Mouse (Mus musculus) lung, adult 2 months (tissue): ENCODE results near the gene Eral1. TPM values are rescaled to one million over a fixed set of nuclear protein-coding genes. Genes with fewer than 3 reads are reported as not detected.

ENCODE experiments used
- DNase-seq: peaks from one replicate; pipeline ENCODE4 v3.0.0; 2022
- H3K4me1 ChIP-seq: fragments of 200-500 bp; 2 replicates; pipeline ENCODE4 v1.6.1; 2011; ENCODE audit warnings: low read length; ENCODE audit not compliant: control insufficient read depth, insufficient read depth
- H3K4me3 ChIP-seq: fragments of 200-500 bp; replicated peaks from 2 replicates; pipeline ENCODE3; 2011; ENCODE audit warnings: low read depth, mild to moderate bottlenecking, control low read depth, low read length; ENCODE audit errors: extremely low read depth
- CTCF ChIP-seq: fragments of 200-500 bp; IDR thresholded peaks from 2 replicates; pipeline ENCODE4 v1.5.1; 2011; ENCODE audit warnings: mild to moderate bottlenecking, low read length, control low read depth; ENCODE audit not compliant: insufficient read depth
- POLR2A ChIP-seq: fragments of 200-500 bp; IDR thresholded peaks from 2 replicates; pipeline ENCODE4 v1.6.1; 2011; ENCODE audit warnings: low read depth, mild to moderate bottlenecking, control low read depth, low read length, borderline replicate concordance; ENCODE audit errors: extremely low read depth
- WGBS: fragments of 180-500 bp; shearing (Covaris S2); methylation state at CpG from one replicate; pipeline ENCODE4 v1.1.7; 2018; 5-methylcytosine and 5-hydroxymethylcytosine counted together
- polyA plus RNA-seq: library from polyadenylated mRNA; depleted of rRNA; stranded (reverse); fragments of >200 nt; gene quantifications from 2 replicates; pipeline ENCODE4 v1.2.3, GENCODE M21; 2012; rRNA removed

Eral1 gene
- 23.9 and 27.8 TPM in 2 replicates for polyA plus RNA-seq

- under 1% methylated on average over 42 of the region's 42 CpGs for WGBS
- peak; percentile 77 for DNase-seq
- peak within 1 kb of the TSS; percentile 97 for H3K4me3 ChIP-seq
- TF ChIP-seq CTCF (no peak), POLR2A (peak; percentile 92)
- peaks cover 3% of the 10 kb centered on the region for H3K4me1 ChIP-seq
These were observed at the start of gene Eral1 for GRCm38 (mm10) chr11:78079961-78080921. Gene Eral1, minus strand, starts transcription at chr11:78080383.

GRCm38 (mm10) chr11:78129458-78129857 is 49.3 kb upstream of the Eral1 start:
- peaks cover 14% of the 10 kb centered on the region for H3K4me1 ChIP-seq
- WGBS, result 70% methylated on average over 8 of the region's 8 CpGs
- no peak overlapping the region for H3K4me3 ChIP-seq
- DNase-seq, result no peak
- TF ChIP-seq CTCF, result no peak
- no peak for TF ChIP-seq POLR2A

- no peak for TF ChIP-seq CTCF
- WGBS, result 63% methylated on average over 4 of the region's 4 CpGs
- no peak for DNase-seq
- H3K4me3 ChIP-seq, result no peak overlapping the region
- H3K4me1 ChIP-seq, result peaks cover 26% of the 10 kb centered on the region
These were observed 46.6 kb upstream of the Eral1 start for GRCm38 (mm10) chr11:78126739-78127138.

- TF ChIP-seq CTCF (no peak), POLR2A (no peak)
- Histone ChIP-seq H3K4me1 (peaks cover 33% of the 10 kb centered on the region), H3K4me3 (no peak overlapping the region)
- no peak for DNase-seq
- WGBS, result 28% methylated on average over 6 of the region's 6 CpGs
These were observed 45.5 kb upstream of the Eral1 start for GRCm38 (mm10) chr11:78125691-78126090.

GRCm38 (mm10) chr11:78123782-78124181 is 43.6 kb upstream of the Eral1 start:
- Histone ChIP-seq H3K4me1 (peaks cover 33% of the 10 kb centered on the region), H3K4me3 (no peak overlapping the region)
- TF ChIP-seq CTCF, result no peak
- no peak for TF ChIP-seq POLR2A
- DNase-seq, result no peak

GRCm38 (mm10) chr11:78122815-78123214 is 42.6 kb upstream of the Eral1 start:
- H3K4me1 ChIP-seq, result peaks cover 33% of the 10 kb centered on the region
- DNase-seq, result no peak
- 58% methylated on average over 4 of the region's 4 CpGs for WGBS
- no peak overlapping the region for H3K4me3 ChIP-seq
- no peak for TF ChIP-seq POLR2A
- no peak for TF ChIP-seq CTCF

GRCm38 (mm10) chr11:78121176-78121575 is 41.0 kb upstream of the Eral1 start:
- peaks cover 26% of the 10 kb centered on the region for H3K4me1 ChIP-seq
- DNase-seq, result no peak
- TF ChIP-seq CTCF, result no peak
- WGBS, result 36% methylated on average over 5 of the region's 5 CpGs
- no peak overlapping the region for H3K4me3 ChIP-seq

GRCm38 (mm10) chr11:78119898-78120297 is 39.7 kb upstream of the Eral1 start:
- peaks cover 21% of the 10 kb centered on the region for H3K4me1 ChIP-seq
- WGBS, result 66% methylated on average over 8 of the region's 8 CpGs
- TF ChIP-seq CTCF, result no peak
- no peak for TF ChIP-seq POLR2A

GRCm38 (mm10) chr11:78118467-78118866 is 38.3 kb upstream of the Eral1 start:
- peaks cover 19% of the 10 kb centered on the region for H3K4me1 ChIP-seq
- no peak overlapping the region for H3K4me3 ChIP-seq
- no peak for DNase-seq
- no peak for TF ChIP-seq POLR2A
- TF ChIP-seq CTCF, result no peak

More at GRCm38 (mm10) chr11:78119898-78120297, 39.7 kb upstream of the Eral1 start:
- DNase-seq, result no peak
- H3K4me3 ChIP-seq, result no peak overlapping the region

GRCm38 (mm10) chr11:78116146-78116410 is 35.9 kb upstream of the Eral1 start:
- Histone ChIP-seq H3K4me1 (peaks cover 6% of the 10 kb centered on the region), H3K4me3 (no peak overlapping the region)
- no peak for DNase-seq
- no peak for TF ChIP-seq POLR2A
- TF ChIP-seq CTCF, result no peak
- 33% methylated on average over 5 of the region's 5 CpGs for WGBS
